Mouse (Mus musculus): ENCODE data around the gene Cd2ap.

DNA sequence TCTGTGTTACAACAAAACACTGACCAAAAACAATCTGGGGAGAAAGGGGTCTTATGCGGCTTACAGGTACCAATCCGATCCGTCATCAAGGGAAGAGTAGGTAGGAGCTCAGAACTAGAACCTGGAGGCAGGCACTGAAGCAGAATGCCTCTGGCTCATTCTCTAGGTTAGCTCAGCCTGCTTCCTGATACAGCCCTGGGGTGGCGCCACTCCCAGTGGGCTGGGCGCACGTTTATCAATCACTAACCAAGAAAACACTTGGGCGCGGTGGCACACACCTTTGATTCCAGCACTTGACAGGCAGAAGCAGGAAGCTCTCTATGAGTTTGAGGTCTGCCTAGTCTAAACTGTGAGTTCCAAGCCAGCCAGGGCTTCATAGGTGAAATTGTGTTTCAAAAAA lies 7.3 kb upstream of the Cd2ap start:
- TF ChIP-seq CTCF (IDR thresholded peaks at IDR 0.05; ENCODE audit: borderline replicate concordance, insufficient read depth, low read length) (no peak), POLR2A (IDR thresholded peaks at IDR 0.05; ENCODE audit: low read depth, low read length) (no peak)

Measured in embryonic fibroblast, embryonic 13.5 days (primary cell).